Mouse (Mus musculus) heart, adult 11 months (tissue): Measurements from ENCODE around the gene Vsig8.

Source experiments
- DNase-seq: peaks from one replicate; pipeline ENCODE4 v3.0.0; 2022

Gene Vsig8

GRCm38 (mm10) chr1:172593956-172594355 is 38.2 kb downstream of the Vsig8 start:
- DNase-seq: peak; percentile 71

GRCm38 (mm10) chr1:172594495-172594894 is 38.8 kb downstream of the Vsig8 start:
- peak; percentile 87 for DNase-seq

GRCm38 (mm10) chr1:172602326-172602725 is 46.6 kb downstream of the Vsig8 start, which contains the start of gene Fcrl6:
TSS of gene Fcrl6 (minus strand) at chr1:172602551.
- peak; percentile 39 for DNase-seq

GRCm38 (mm10) chr1:172611304-172611703 is 55.6 kb downstream of the Vsig8 start:
- peak; percentile 80 for DNase-seq

GRCm38 (mm10) chr1:172612745-172613144 is 57.0 kb downstream of the Vsig8 start:
- peak; percentile 69 for DNase-seq
